Mouse (Mus musculus): ENCODE measurements around the gene Tmem178.

- TF ChIP-seq CTCF (IDR thresholded peaks at IDR 0.05) (no peak), EP300 (IDR thresholded peaks at IDR 0.05; ENCODE audit: insufficient read depth, low read depth, low read length) (no peak), POLR2A (IDR thresholded peaks at IDR 0.05; ENCODE audit: insufficient read depth, low read depth, low read length) (no peak)
These were observed 42.5 kb upstream of the Tmem178 start for GRCm38 (mm10) chr17:80901885-80902284.

All from heart, adult 2 months (tissue).